ENCODE assay signal across 21 mouse cellular contexts in genomic region chr17:75323229-75323628, GRCm38 (mm10).
DNase-seq lines count a peak whose midpoint lies in the region; ATAC-seq and TF ChIP-seq lines count a peak whose summit lies in the region.
"Had no signal": no experiment of that assay in that cellular context is flagged by ENCODE, and none has a peak within 500 bp of the region (broad histone marks: within the 10 kb centered on the region; RNA-seq: fewer than 3 reads in every experiment).

No protein-coding gene starts in this region.

- WGBS in liver, adult 2 months = 77% methylated on average over 5 of the region's 5 CpGs
- 78% methylated on average over 5 of the region's 5 CpGs for WGBS in liver, embryonic 12.5 days (ENCODE audit: insufficient replicate concordance)
- 81% methylated on average over 5 of the region's 5 CpGs for WGBS in embryonic facial prominence, embryonic 14.5 days
- WGBS in limb, embryonic 13.5 days = 64% methylated on average over 5 of the region's 5 CpGs

- no peaks in the 10 kb centered on the region for H3K27me3 ChIP-seq in liver, adult 2 months (ENCODE audit: control insufficient read depth, insufficient read depth, low read length)
- no peaks in the 10 kb centered on the region for H3K27me3 ChIP-seq in liver, embryonic 12.5 days (replicated peaks)
- no peaks in the 10 kb centered on the region for H3K27me3 ChIP-seq in embryonic facial prominence, embryonic 14.5 days (replicated peaks; ENCODE audit: control insufficient read depth, insufficient read depth, low read length)
- H3K27me3 ChIP-seq in limb, embryonic 13.5 days = no peaks in the 10 kb centered on the region
- H3K27me3 ChIP-seq: CH12.LX; forebrain, embryonic 12.5 days; heart, embryonic 15.5 days; hindbrain, embryonic 13.5 days had no signal

- H3K4me2 ChIP-seq in liver, embryonic 12.5 days = no peak overlapping the region
- no peak overlapping the region for H3K4me2 ChIP-seq in embryonic facial prominence, embryonic 14.5 days (ENCODE audit: low read depth, low read length)
- H3K4me2 ChIP-seq in limb, embryonic 13.5 days (replicated peaks) = 0 out of 2 replicates have a peak overlapping the region, but pooled peaks have one; percentile 0
- H3K4me2 ChIP-seq: forebrain, embryonic 12.5 days; heart, embryonic 11.5 days; heart, embryonic 15.5 days; hindbrain, embryonic 13.5 days had no signal

- TF ChIP-seq CTCF in liver, adult 2 months (IDR thresholded peaks at IDR 0.05; ENCODE audit: low read depth, low read length) = no peak

- DNase-seq in liver, adult 2 months (ENCODE audit: extremely low read depth, low read depth, low spot score) = no peak
- no peak for DNase-seq in embryonic facial prominence, embryonic 14.5 days (ENCODE audit: low spot score)
- peak; percentile 24 for DNase-seq in lung, postnatal 25 days (ENCODE audit: low spot score)
- no peak for DNase-seq in kidney, adult 11 months
- DNase-seq in ovary, postnatal 10 days (ENCODE audit: low spot score) = no peak
- no peak for DNase-seq in adrenal gland, postnatal 25 days
- DNase-seq: adrenal gland, postnatal 36 days; cerebellum, adult 2 months; cerebellum, postnatal 14 days; embryo, embryonic 11 days; gastrocnemius, postnatal 14 days; heart, adult 2 months; heart, postnatal 14 days had no signal

- no peaks in the 10 kb centered on the region for H3K79me2 ChIP-seq in liver, adult 2 months (ENCODE audit: control insufficient read depth, insufficient read depth, low read length)

- H3K9ac ChIP-seq in liver, adult 2 months (ENCODE audit: low read depth, low read length) = no peak overlapping the region
- no peak overlapping the region for H3K9ac ChIP-seq in liver, embryonic 12.5 days
- H3K9ac ChIP-seq in embryonic facial prominence, embryonic 14.5 days (ENCODE audit: low read depth, low read length) = no peak overlapping the region
- H3K9ac ChIP-seq in limb, embryonic 13.5 days = no peak overlapping the region
- H3K9ac ChIP-seq: forebrain, embryonic 12.5 days; forebrain, postnatal 0 days; heart, embryonic 15.5 days; hindbrain, embryonic 13.5 days had no signal

- H3K4me3 ChIP-seq in liver, adult 2 months (ENCODE audit: insufficient read depth, low read depth, low read length) = no peak overlapping the region
- H3K4me3 ChIP-seq in liver, embryonic 12.5 days = no peak overlapping the region
- H3K4me3 ChIP-seq in embryonic facial prominence, embryonic 14.5 days (ENCODE audit: low read depth, low read length) = no peak overlapping the region
- no peak overlapping the region for H3K4me3 ChIP-seq in limb, embryonic 13.5 days
- H3K4me3 ChIP-seq: forebrain, embryonic 12.5 days; heart, adult 2 months; heart, embryonic 15.5 days; hindbrain, embryonic 13.5 days had no signal

- no peaks in the 10 kb centered on the region for H3K36me3 ChIP-seq in liver, adult 2 months (ENCODE audit: control insufficient read depth, insufficient read depth, low read length)
- no peaks in the 10 kb centered on the region for H3K36me3 ChIP-seq in liver, embryonic 12.5 days
- peaks cover 13% of the 10 kb centered on the region; the same call in 1 of the 2 replicates for H3K36me3 ChIP-seq in embryonic facial prominence, embryonic 14.5 days (ENCODE audit: control insufficient read depth, insufficient read depth, low read length)
- peaks cover 30% of the 10 kb centered on the region for H3K36me3 ChIP-seq in limb, embryonic 13.5 days
- H3K36me3 ChIP-seq: forebrain, embryonic 12.5 days; heart, embryonic 15.5 days; hindbrain, embryonic 13.5 days had no signal

- H3K4me1 ChIP-seq in liver, adult 2 months (ENCODE audit: control insufficient read depth, insufficient read depth, low read length) = peaks cover 6% of the 10 kb centered on the region
- no peaks in the 10 kb centered on the region for H3K4me1 ChIP-seq in liver, embryonic 12.5 days
- peaks cover 18% of the 10 kb centered on the region for H3K4me1 ChIP-seq in embryonic facial prominence, embryonic 14.5 days (ENCODE audit: control insufficient read depth, insufficient read depth, low read length)
- peaks cover 41% of the 10 kb centered on the region for H3K4me1 ChIP-seq in limb, embryonic 13.5 days
- H3K4me1 ChIP-seq: forebrain, embryonic 12.5 days; heart, embryonic 15.5 days; hindbrain, embryonic 13.5 days had no signal

- H3K27ac ChIP-seq in liver, adult 2 months (replicated peaks; ENCODE audit: insufficient read depth, low read depth, low read length) = peak overlapping the region; percentile 61; the same call in 1 of the 2 replicates
- no peak overlapping the region for H3K27ac ChIP-seq in liver, embryonic 12.5 days
- H3K27ac ChIP-seq in embryonic facial prominence, embryonic 14.5 days (replicated peaks; ENCODE audit: low read depth, low read length) = peak overlapping the region; percentile 44
- peak overlapping the region; percentile 73 for H3K27ac ChIP-seq in limb, embryonic 13.5 days
- H3K27ac ChIP-seq: forebrain, embryonic 12.5 days; heart, adult 2 months; heart, embryonic 15.5 days; hindbrain, embryonic 13.5 days had no signal

- ATAC-seq in liver, embryonic 12.5 days = no peak
- no peak for ATAC-seq in embryonic facial prominence, embryonic 14.5 days (ENCODE audit: low read depth)
- no peak for ATAC-seq in limb, embryonic 13.5 days (ENCODE audit: low FRiP score, low read depth)

- H3K9me3 ChIP-seq in liver, embryonic 12.5 days (replicated peaks) = no peaks in the 10 kb centered on the region
- H3K9me3 ChIP-seq in embryonic facial prominence, embryonic 14.5 days (ENCODE audit: control insufficient read depth, low read length) = no peaks in the 10 kb centered on the region
- no peaks in the 10 kb centered on the region for H3K9me3 ChIP-seq in limb, embryonic 13.5 days
- H3K9me3 ChIP-seq: forebrain, embryonic 12.5 days; heart, embryonic 15.5 days; hindbrain, embryonic 13.5 days had no signal

- no peak for TF ChIP-seq POLR2A in liver, adult 2 months (IDR thresholded peaks at IDR 0.05; ENCODE audit: extremely low read depth, insufficient read depth, low read length)
